Mouse (Mus musculus) stomach, embryonic 15.5 days (tissue): Measurements from ENCODE around the gene Sardh. TPM values are rescaled to one million over a fixed set of nuclear protein-coding genes. Genes with fewer than 3 reads are reported as not detected.

Experiments used
- ATAC-seq: fragments of 200-750 bp; cut with Nextera tagmentation; 2 replicates; pipeline ENCODE4 v1.8.0; 2017; ENCODE audit warnings: low read depth, moderate number of reproducible peaks, moderate TSS enrichment; ENCODE audit not compliant: insufficient read depth, low FRiP score
- H3K27ac ChIP-seq: fragments of 300-500 bp; sonication (generic); 2 replicates; pipeline ENCODE4 v1.5.1; 2015; ENCODE audit warnings: mild to moderate bottlenecking, inconsistent platforms
- H3K27me3 ChIP-seq: fragments of 300-500 bp; sonication (generic); replicated peaks from 2 replicates; pipeline ENCODE4 v1.6.1; 2015; ENCODE audit warnings: inconsistent platforms
- H3K36me3 ChIP-seq: fragments of 300-500 bp; sonication (generic); 2 replicates; pipeline ENCODE4 v1.6.1; 2015; ENCODE audit warnings: inconsistent platforms
- H3K4me1 ChIP-seq: fragments of 300-500 bp; sonication (generic); 2 replicates; pipeline ENCODE4 v1.6.1; 2015; ENCODE audit warnings: inconsistent platforms
- H3K4me2 ChIP-seq: fragments of 300-500 bp; sonication (generic); 2 replicates; pipeline ENCODE4 v1.6.1; 2015; ENCODE audit warnings: mild to moderate bottlenecking, inconsistent platforms
- H3K4me3 ChIP-seq: fragments of 300-500 bp; sonication (generic); replicated peaks from 2 replicates; pipeline ENCODE4 v1.5.1; 2015; ENCODE audit warnings: inconsistent platforms
- H3K9ac ChIP-seq: fragments of 300-500 bp; sonication (generic); 2 replicates; pipeline ENCODE4 v1.6.1; 2015; ENCODE audit warnings: inconsistent platforms
- H3K9me3 ChIP-seq: fragments of 300-500 bp; sonication (generic); 2 replicates; pipeline ENCODE4 v1.6.1; 2016; ENCODE audit warnings: inconsistent platforms
- WGBS: fragments of 180-500 bp; shearing (Covaris S2); methylation state at CpG from one replicate; pipeline ENCODE4 v1.1.7; 2015; 5-methylcytosine and 5-hydroxymethylcytosine counted together
- polyA plus RNA-seq: library from polyadenylated mRNA; unstranded; fragments of >200 nt; fragmentation: Nextera tagmentation; extraction: Ambion mirVana; gene quantifications from 2 replicates; pipeline ENCODE4 v1.2.1, GENCODE M21; 2015

The Sardh gene
- 15.0 and 16.1 TPM in 2 replicates for polyA plus RNA-seq

- WGBS, result 69% methylated on average over 2 of the region's 2 CpGs
- Histone ChIP-seq H3K4me3 (0 out of 2 replicates have a peak within 1 kb of the TSS, but pooled peaks have one; percentile 19), H3K27ac (peak within 1 kb of the TSS; percentile 76), H3K4me2 (peak within 1 kb of the TSS; percentile 50), H3K9me3 (no peaks in the 10 kb centered on the region), H3K9ac (no peak within 1 kb of the TSS), H3K27me3 (no peaks in the 10 kb centered on the region), H3K4me1 (peaks cover 22% of the 10 kb centered on the region), H3K36me3 (no peaks in the 10 kb centered on the region)
- no peak for ATAC-seq
These were observed at the start of gene Sardh for GRCm38 (mm10) chr2:27248211-27248610. TSS of gene Sardh (minus strand) at chr2:27248337.

GRCm38 (mm10) chr2:27296656-27297406, 48.7 kb upstream of the Sardh start:
- no peak overlapping the region for H3K4me2 ChIP-seq
- peaks cover 4% of the 10 kb centered on the region; the same call in 1 of the 2 replicates for H3K36me3 ChIP-seq
- H3K27ac ChIP-seq, result no peak overlapping the region
- 72% methylated on average over 9 of the region's 9 CpGs for WGBS
- H3K4me1 ChIP-seq, result no peaks in the 10 kb centered on the region
- no peaks in the 10 kb centered on the region for H3K27me3 ChIP-seq
- no peak for ATAC-seq
- H3K9ac ChIP-seq, result no peak overlapping the region
- no peaks in the 10 kb centered on the region for H3K9me3 ChIP-seq
- no peak overlapping the region for H3K4me3 ChIP-seq

DNA sequence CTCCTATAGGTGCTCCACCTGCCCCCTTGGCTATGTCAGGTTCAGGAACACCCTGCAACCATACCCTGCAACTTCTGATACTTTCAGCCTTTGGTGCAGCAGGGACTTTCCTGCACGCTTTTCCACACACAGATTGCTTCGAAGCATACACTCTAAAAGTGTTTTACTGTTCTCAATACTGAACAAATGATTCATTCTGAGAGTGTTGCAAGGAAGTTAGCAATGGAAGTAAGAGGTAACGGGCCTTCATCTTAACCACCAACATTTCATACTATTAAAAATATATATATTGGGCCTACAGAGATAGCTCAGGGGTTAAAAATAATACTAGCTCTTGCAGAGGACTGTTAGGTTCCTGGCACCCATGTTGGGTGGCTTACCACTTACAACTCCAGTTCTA, 46.6 kb upstream of the Sardh start:
- no peaks in the 10 kb centered on the region for H3K9me3 ChIP-seq
- no peak for ATAC-seq
- H3K27me3 ChIP-seq, result no peaks in the 10 kb centered on the region
- peaks cover 15% of the 10 kb centered on the region; the same call in 1 of the 2 replicates for H3K36me3 ChIP-seq
- H3K4me3 ChIP-seq, result no peak overlapping the region
- WGBS, result 90% methylated on average over 3 of the region's 3 CpGs
- no peak overlapping the region for H3K27ac ChIP-seq
- H3K4me1 ChIP-seq, result no peaks in the 10 kb centered on the region
- H3K9ac ChIP-seq, result no peak overlapping the region
- no peak overlapping the region for H3K4me2 ChIP-seq

DNA sequence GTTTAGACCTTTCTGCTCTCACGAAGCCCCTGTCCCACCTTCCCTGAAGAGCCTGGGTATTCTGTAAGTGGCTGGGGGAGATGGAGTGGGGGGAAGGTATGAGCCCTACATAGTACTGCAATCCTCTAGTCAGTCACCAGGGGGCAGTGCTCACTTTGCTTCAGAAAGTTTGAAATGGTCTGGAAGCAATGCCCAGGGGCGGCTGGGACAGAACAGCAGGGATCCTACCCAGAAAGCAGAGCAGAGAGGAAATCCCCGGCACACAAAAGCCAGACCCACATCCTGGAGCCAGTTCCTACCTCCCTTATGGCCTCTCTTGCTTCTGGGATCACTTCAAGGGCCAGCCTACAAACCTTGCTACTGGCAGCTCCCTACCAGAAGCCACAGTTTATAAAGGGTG, 40.9 kb upstream of the Sardh start:
- peaks cover 20% of the 10 kb centered on the region; the same call in 1 of the 2 replicates for H3K36me3 ChIP-seq
- no peak overlapping the region for H3K9ac ChIP-seq
- no peak overlapping the region for H3K4me2 ChIP-seq
- peaks cover 7% of the 10 kb centered on the region; the same call in 1 of the 2 replicates for H3K4me1 ChIP-seq
- H3K27me3 ChIP-seq, result no peaks in the 10 kb centered on the region
- no peak overlapping the region for H3K4me3 ChIP-seq
- ATAC-seq, result peak; percentile 55
- H3K9me3 ChIP-seq, result no peaks in the 10 kb centered on the region
- WGBS, result 24% methylated on average over 3 of the region's 3 CpGs
- peak overlapping the region; percentile 73 for H3K27ac ChIP-seq

DNA sequence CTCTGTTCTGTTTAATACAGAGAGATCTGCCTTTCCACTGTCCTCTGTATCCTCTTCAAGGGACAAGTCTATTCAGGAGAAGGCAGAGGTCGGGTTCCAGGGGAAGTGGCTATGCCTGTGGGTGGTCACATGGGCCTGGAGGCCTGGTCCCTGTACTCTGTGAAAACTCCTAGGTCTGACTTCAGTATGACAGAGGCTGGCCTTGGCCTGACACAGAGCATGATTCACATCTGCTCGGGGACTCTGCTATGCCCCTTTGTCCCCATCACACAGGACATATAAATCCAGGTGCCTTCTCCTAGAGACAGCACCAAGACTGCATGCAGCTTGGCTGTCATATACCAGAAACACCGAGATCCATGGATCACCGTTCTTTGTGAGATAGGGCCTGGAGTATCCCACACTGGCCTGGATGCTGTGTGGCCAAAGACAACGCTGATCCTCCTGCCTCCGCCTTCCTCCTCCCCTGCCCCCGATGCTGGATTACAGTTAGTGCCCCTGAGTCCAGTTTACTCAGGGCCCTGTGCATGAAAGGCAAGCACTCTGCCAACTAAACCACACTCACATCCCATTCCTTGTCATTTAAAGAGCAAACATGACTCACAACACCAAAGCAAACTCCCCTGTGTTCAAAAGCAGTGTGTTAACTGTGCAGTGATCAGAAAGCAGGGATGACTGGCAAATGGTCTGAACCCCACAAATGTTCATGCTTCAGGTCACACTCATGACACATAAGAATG, 39.0 kb upstream of the Sardh start:
- 71% methylated on average over 7 of the region's 7 CpGs for WGBS

DNA sequence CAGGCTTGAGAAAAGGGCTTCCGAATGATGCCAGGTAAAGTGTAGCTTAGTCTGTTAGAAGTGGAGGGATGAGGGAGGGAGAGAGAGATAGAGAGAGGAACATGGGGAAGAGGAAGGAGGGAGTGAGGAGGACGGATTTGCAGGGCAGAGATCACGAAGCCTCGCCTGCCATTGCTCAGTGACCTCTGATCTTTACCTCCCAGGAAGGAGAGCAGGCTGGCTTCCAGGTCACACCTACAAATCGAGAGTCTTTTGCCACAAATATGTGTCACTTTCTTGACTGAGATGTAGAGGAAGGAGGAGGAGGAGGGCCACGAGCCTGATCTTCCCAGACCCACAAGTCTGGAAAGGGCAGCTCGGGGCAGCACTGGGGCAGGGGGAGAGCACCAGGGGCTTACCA, 36.3 kb upstream of the Sardh start:
- Histone ChIP-seq H3K4me3 (no peak overlapping the region), H3K4me1 (peaks cover 4% of the 10 kb centered on the region; the same call in 1 of the 2 replicates), H3K9me3 (no peaks in the 10 kb centered on the region), H3K36me3 (peaks cover 14% of the 10 kb centered on the region; the same call in 1 of the 2 replicates), H3K4me2 (no peak overlapping the region), H3K9ac (no peak overlapping the region), H3K27ac (no peak overlapping the region), H3K27me3 (no peaks in the 10 kb centered on the region)
- no peak for ATAC-seq
- 62% methylated on average over 7 of the region's 7 CpGs for WGBS

More for the DNA sequence above, 39.0 kb upstream of the Sardh start:
- H3K27ac ChIP-seq, result no peak overlapping the region
- no peaks in the 10 kb centered on the region for H3K27me3 ChIP-seq
- H3K9ac ChIP-seq, result no peak overlapping the region
- no peaks in the 10 kb centered on the region for H3K9me3 ChIP-seq
- H3K36me3 ChIP-seq, result peaks cover 24% of the 10 kb centered on the region; the same call in 1 of the 2 replicates
- ATAC-seq, result no peak
- H3K4me2 ChIP-seq, result no peak overlapping the region
- peaks cover 7% of the 10 kb centered on the region; the same call in 1 of the 2 replicates for H3K4me1 ChIP-seq
- H3K4me3 ChIP-seq, result no peak overlapping the region

GRCm38 (mm10) chr2:27281771-27282170, 33.6 kb upstream of the Sardh start:
- H3K4me1 ChIP-seq, result no peaks in the 10 kb centered on the region
- 85% methylated on average over 9 of the region's 9 CpGs for WGBS
- H3K27ac ChIP-seq, result no peak overlapping the region
- no peak overlapping the region for H3K4me2 ChIP-seq
- H3K9ac ChIP-seq, result no peak overlapping the region
- H3K4me3 ChIP-seq, result no peak overlapping the region
- no peaks in the 10 kb centered on the region for H3K27me3 ChIP-seq
- no peaks in the 10 kb centered on the region for H3K9me3 ChIP-seq
- ATAC-seq, result no peak
- H3K36me3 ChIP-seq, result peaks cover 9% of the 10 kb centered on the region; the same call in 1 of the 2 replicates

DNA sequence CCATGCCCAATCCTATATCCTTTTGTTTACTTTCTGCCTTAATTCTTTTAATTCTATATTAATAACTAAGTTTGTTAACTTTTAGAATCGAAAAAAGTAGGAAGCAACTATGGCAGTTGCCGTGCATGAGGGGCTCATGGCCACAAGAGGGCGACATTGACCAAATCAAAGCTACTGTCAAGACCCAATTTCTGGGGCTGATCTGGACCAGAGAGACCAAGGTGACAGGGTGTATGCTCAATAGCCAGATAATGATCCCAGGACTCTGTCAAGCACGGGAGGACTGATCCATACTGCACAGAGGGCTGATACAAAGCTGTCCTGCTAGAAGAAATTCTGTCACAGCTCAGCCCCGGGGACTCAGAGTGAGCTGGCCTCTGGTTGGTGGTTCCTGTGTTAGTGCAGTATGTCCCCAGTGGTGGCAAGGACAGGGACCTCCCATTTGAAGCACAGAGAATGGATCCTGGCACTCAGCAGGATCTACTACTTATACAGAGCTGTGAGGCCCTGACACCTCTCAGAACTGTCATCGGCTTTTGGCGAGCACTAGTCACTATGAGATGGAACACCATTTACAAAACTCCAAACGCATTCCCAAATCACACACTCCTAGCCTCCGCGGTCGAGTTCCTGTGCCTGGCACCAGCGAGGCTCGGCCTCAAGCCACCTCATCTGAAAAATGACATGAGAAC, 32.9 kb upstream of the Sardh start:
- WGBS, result 64% methylated on average over 13 of the region's 13 CpGs
- ATAC-seq, result peak; percentile 41; the same call in 1 of the 2 replicates
- Histone ChIP-seq H3K27me3 (no peaks in the 10 kb centered on the region), H3K4me1 (no peaks in the 10 kb centered on the region), H3K27ac (no peak overlapping the region), H3K4me3 (no peak overlapping the region), H3K9me3 (no peaks in the 10 kb centered on the region), H3K9ac (no peak overlapping the region), H3K36me3 (peaks cover 9% of the 10 kb centered on the region; the same call in 1 of the 2 replicates), H3K4me2 (no peak overlapping the region)

- WGBS, result 92% methylated on average over 7 of the region's 7 CpGs
These were observed 30.7 kb upstream of the Sardh start for GRCm38 (mm10) chr2:27278859-27279258.

DNA sequence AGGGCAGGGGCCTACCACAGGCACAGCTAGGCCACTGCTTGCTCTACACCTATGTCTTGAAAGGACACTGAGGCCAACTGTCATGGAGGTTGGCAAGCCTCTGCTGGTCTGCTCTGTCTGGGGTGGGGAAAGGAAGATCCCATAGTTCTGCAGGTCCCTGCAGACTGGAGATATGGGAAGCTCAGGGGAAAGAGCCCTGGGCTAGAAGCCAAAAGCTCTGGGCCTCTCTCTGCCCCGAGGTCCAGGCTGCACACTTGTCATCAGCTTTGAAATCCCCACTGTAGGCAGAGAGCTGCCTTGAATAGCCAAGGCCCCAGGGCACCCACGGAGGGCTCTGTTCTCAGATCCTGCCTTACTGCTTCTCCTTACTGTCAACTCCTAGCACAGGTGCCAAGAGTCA, 20.2 kb upstream of the Sardh start:
- Histone ChIP-seq H3K4me3 (no peak overlapping the region), H3K27ac (no peak overlapping the region), H3K9me3 (no peaks in the 10 kb centered on the region), H3K27me3 (no peaks in the 10 kb centered on the region), H3K4me2 (no peak overlapping the region), H3K9ac (no peak overlapping the region), H3K36me3 (peaks cover 31% of the 10 kb centered on the region), H3K4me1 (no peaks in the 10 kb centered on the region)
- WGBS, result 67% methylated on average over 2 of the region's 2 CpGs
- ATAC-seq, result no peak

More at GRCm38 (mm10) chr2:27278859-27279258, 30.7 kb upstream of the Sardh start:
- no peak for ATAC-seq
- H3K27me3 ChIP-seq, result no peaks in the 10 kb centered on the region
- H3K4me2 ChIP-seq, result no peak overlapping the region
- no peak overlapping the region for H3K9ac ChIP-seq
- H3K36me3 ChIP-seq, result peaks cover 18% of the 10 kb centered on the region
- no peak overlapping the region for H3K4me3 ChIP-seq
- H3K4me1 ChIP-seq, result no peaks in the 10 kb centered on the region
- H3K27ac ChIP-seq, result no peak overlapping the region
- no peaks in the 10 kb centered on the region for H3K9me3 ChIP-seq

DNA sequence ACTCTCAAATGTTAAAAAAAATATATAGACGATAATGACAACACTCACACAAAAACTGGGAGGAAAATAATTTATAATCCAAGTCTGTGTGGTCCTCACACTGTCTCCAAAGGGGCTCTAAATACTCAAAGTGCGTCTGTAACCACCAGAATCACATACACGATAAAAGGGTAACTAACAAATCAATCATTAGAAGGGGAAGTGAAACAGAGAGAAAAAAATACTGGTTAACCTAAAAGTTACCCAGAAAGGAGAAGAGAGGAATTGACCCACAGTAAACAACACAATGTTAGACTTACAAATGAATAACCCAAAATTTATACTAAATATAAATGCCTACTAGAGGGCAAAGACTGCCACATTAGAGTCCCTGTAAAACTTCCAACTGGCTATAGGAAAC, 17.7 kb upstream of the Sardh start:
- no peaks in the 10 kb centered on the region for H3K4me1 ChIP-seq
- H3K4me2 ChIP-seq, result no peak overlapping the region
- no peaks in the 10 kb centered on the region for H3K9me3 ChIP-seq
- no peak overlapping the region for H3K9ac ChIP-seq
- no peaks in the 10 kb centered on the region for H3K27me3 ChIP-seq
- no peak overlapping the region for H3K4me3 ChIP-seq
- ATAC-seq, result no peak
- H3K36me3 ChIP-seq, result peaks cover 37% of the 10 kb centered on the region
- 65% methylated on average over 3 of the region's 3 CpGs for WGBS
- no peak overlapping the region for H3K27ac ChIP-seq
